ENCODE assay signal across 15 mouse cellular contexts in genomic region chr6:134090378-134090692, GRCm38 (mm10). TPM values are rescaled to one million over a fixed set of nuclear protein-coding genes. Genes with fewer than 3 reads are reported as not detected.
DNase-seq lines count a peak whose midpoint lies in the region; ATAC-seq and TF ChIP-seq lines count a peak whose summit lies in the region.
"Had no signal": no experiment of that assay in that cellular context is flagged by ENCODE, and none has a peak within 500 bp of the region (broad histone marks: within the 10 kb centered on the region; RNA-seq: fewer than 3 reads in every experiment).

No protein-coding gene starts in this region.

- no peaks in the 10 kb centered on the region for H3K9me3 ChIP-seq in kidney, postnatal 0 days (replicated peaks; ENCODE audit: low read length)
- no peaks in the 10 kb centered on the region for H3K9me3 ChIP-seq in kidney, embryonic 16.5 days (ENCODE audit: low read length)
- H3K9me3 ChIP-seq: embryonic facial prominence, embryonic 12.5 days; forebrain, embryonic 12.5 days; neural tube, embryonic 12.5 days had no signal

- no peak overlapping the region for H3K9ac ChIP-seq in heart, adult 2 months (ENCODE audit: low read depth, low read length)
- no peak overlapping the region for H3K9ac ChIP-seq in kidney, postnatal 0 days (ENCODE audit: low read depth, low read length)
- H3K9ac ChIP-seq in kidney, embryonic 16.5 days (replicated peaks; ENCODE audit: low read length): no peak overlapping the region
- H3K9ac ChIP-seq: embryonic facial prominence, embryonic 12.5 days; forebrain, embryonic 12.5 days; liver, embryonic 14.5 days; neural tube, embryonic 12.5 days had no signal

- no peak overlapping the region for H3K4me3 ChIP-seq in heart, adult 2 months
- no peak overlapping the region for H3K4me3 ChIP-seq in kidney, postnatal 0 days (replicated peaks; ENCODE audit: low read depth, low read length)
- no peak overlapping the region for H3K4me3 ChIP-seq in kidney, embryonic 16.5 days (ENCODE audit: low read length)
- no peak overlapping the region for H3K4me3 ChIP-seq in testis, adult 2 months (ENCODE audit: control insufficient read depth, low read depth, low read length)
- no peak overlapping the region for H3K4me3 ChIP-seq in myocyte
- H3K4me3 ChIP-seq: embryonic facial prominence, embryonic 12.5 days; forebrain, embryonic 12.5 days; neural tube, embryonic 12.5 days had no signal

- H3K27ac ChIP-seq in heart, adult 2 months: peak overlapping the region; percentile 43
- H3K27ac ChIP-seq in kidney, postnatal 0 days: no peak overlapping the region
- H3K27ac ChIP-seq in kidney, embryonic 16.5 days (ENCODE audit: low read length): no peak overlapping the region
- peak overlapping the region; percentile 61 for H3K27ac ChIP-seq in testis, adult 2 months (ENCODE audit: control insufficient read depth, insufficient read depth, low read depth, low read length)
- H3K27ac ChIP-seq: forebrain, embryonic 12.5 days; liver, embryonic 14.5 days; neural tube, embryonic 12.5 days had no signal

- H3K36me3 ChIP-seq in heart, adult 2 months (ENCODE audit: control insufficient read depth, insufficient read depth, low read length): peaks cover 14% of the 10 kb centered on the region
- no peaks in the 10 kb centered on the region for H3K36me3 ChIP-seq in kidney, postnatal 0 days (ENCODE audit: insufficient read depth, low read length)
- peaks cover 6% of the 10 kb centered on the region; the same call in 1 of the 2 replicates for H3K36me3 ChIP-seq in kidney, embryonic 16.5 days (ENCODE audit: insufficient read depth, low read length)
- H3K36me3 ChIP-seq in testis, adult 2 months (ENCODE audit: control insufficient read depth, insufficient read depth, low read length): no peaks in the 10 kb centered on the region
- no peaks in the 10 kb centered on the region for H3K36me3 ChIP-seq in myocyte (ENCODE audit: control insufficient read depth, insufficient read depth)
- H3K36me3 ChIP-seq: forebrain, embryonic 12.5 days; neural tube, embryonic 12.5 days had no signal

- peaks cover 22% of the 10 kb centered on the region for H3K4me1 ChIP-seq in heart, adult 2 months (ENCODE audit: control insufficient read depth, insufficient read depth, low read length)
- H3K4me1 ChIP-seq in kidney, postnatal 0 days (replicated peaks; ENCODE audit: insufficient read depth, low read length): peaks cover 10% of the 10 kb centered on the region; the same call in 1 of the 2 replicates
- peaks cover 17% of the 10 kb centered on the region for H3K4me1 ChIP-seq in kidney, embryonic 16.5 days (ENCODE audit: insufficient read depth, low read length)
- H3K4me1 ChIP-seq in testis, adult 2 months (ENCODE audit: control insufficient read depth, insufficient read depth, low read length): peaks cover 4% of the 10 kb centered on the region
- H3K4me1 ChIP-seq: forebrain, embryonic 12.5 days; neural tube, embryonic 12.5 days had no signal

- DNase-seq in heart, adult 2 months: no peak
- no peak for DNase-seq in heart, postnatal 36 days
- peak; percentile 50 for DNase-seq in kidney, postnatal 0 days (ENCODE audit: low spot score)
- no peak for DNase-seq in testis, postnatal 14 days (ENCODE audit: low spot score)
- DNase-seq in frontal cortex, postnatal 14 days (ENCODE audit: low spot score in 2 of 2): no peak
- DNase-seq: cerebellum, postnatal 25 days; right cerebral cortex, postnatal 25 days; thymus, adult 18-20 months had no signal

- peaks cover 5% of the 10 kb centered on the region for H3K79me2 ChIP-seq in heart, adult 2 months (replicated peaks; ENCODE audit: control insufficient read depth, insufficient read depth, low read length)
- peaks cover 18% of the 10 kb centered on the region for H3K79me2 ChIP-seq in myocyte (ENCODE audit: control insufficient read depth, insufficient read depth)

- intact Hi-C loops in heart, adult 2 months (cut with DNase I): no loop called here
- intact Hi-C loops in heart, postnatal 36 days (cut with DNase I): no loop called here

- 0 out of 2 replicates have a peak, but pooled peaks have one; percentile 22 for ATAC-seq in kidney, postnatal 0 days (replicated peaks; ENCODE audit: low FRiP score, low read depth)
- ATAC-seq in kidney, embryonic 16.5 days (ENCODE audit: low FRiP score, low TSS enrichment): no peak

- H3K4me2 ChIP-seq in kidney, postnatal 0 days (ENCODE audit: low read length): no peak overlapping the region
- no peak overlapping the region for H3K4me2 ChIP-seq in kidney, embryonic 16.5 days (replicated peaks; ENCODE audit: low read depth, low read length)
- peak overlapping the region; percentile 41 for H3K4me2 ChIP-seq in myocyte (ENCODE audit: low read depth)
- H3K4me2 ChIP-seq: embryonic facial prominence, embryonic 12.5 days; forebrain, embryonic 12.5 days; neural tube, embryonic 12.5 days had no signal

- TF ChIP-seq CTCF in heart, adult 2 months (IDR thresholded peaks at IDR 0.05): no peak
- TF ChIP-seq CTCF in kidney, postnatal 0 days (IDR thresholded peaks at IDR 0.05; ENCODE audit: low read depth): no peak
- TF ChIP-seq CTCF in testis, adult 2 months (IDR thresholded peaks at IDR 0.05; ENCODE audit: control insufficient read depth, insufficient read depth, insufficient replicate concordance, low read depth, low read length): no peak

- 59% methylated on average over 4 of the region's 4 CpGs for WGBS in heart, adult 2 months
- 36% methylated on average over 4 of the region's 4 CpGs for WGBS in kidney, postnatal 0 days
- 45% methylated on average over 4 of the region's 4 CpGs for WGBS in kidney, embryonic 16.5 days

- TF ChIP-seq EP300 in heart, adult 2 months (IDR thresholded peaks at IDR 0.05; ENCODE audit: insufficient read depth, low read depth, low read length): no peak

- TF ChIP-seq POLR2A in heart, adult 2 months (IDR thresholded peaks at IDR 0.05; ENCODE audit: insufficient read depth, low read depth, low read length): no peak
- no peak for TF ChIP-seq POLR2A in testis, adult 2 months (IDR thresholded peaks at IDR 0.05; ENCODE audit: control insufficient read depth, low read depth, low read length)
- no peak for TF ChIP-seq POLR2A in myocyte (IDR thresholded peaks at IDR 0.05; ENCODE audit: insufficient read length, low read depth)

- no peaks in the 10 kb centered on the region for H3K27me3 ChIP-seq in heart, adult 2 months (ENCODE audit: control insufficient read depth, insufficient read depth, low read length)
- H3K27me3 ChIP-seq in kidney, postnatal 0 days (ENCODE audit: insufficient read depth, low read length): no peaks in the 10 kb centered on the region
- no peaks in the 10 kb centered on the region for H3K27me3 ChIP-seq in kidney, embryonic 16.5 days (ENCODE audit: insufficient read depth, low read length)
- H3K27me3 ChIP-seq in testis, adult 2 months (ENCODE audit: control insufficient read depth, insufficient read depth, low read length): no peaks in the 10 kb centered on the region
- H3K27me3 ChIP-seq in myocyte (ENCODE audit: control insufficient read depth, insufficient read depth, insufficient read length): no peaks in the 10 kb centered on the region
- H3K27me3 ChIP-seq: embryonic facial prominence, embryonic 12.5 days; forebrain, embryonic 12.5 days; neural tube, embryonic 12.5 days had no signal

- H3ac ChIP-seq in myocyte (ENCODE audit: control insufficient read depth, insufficient read length): no peak overlapping the region

TF ChIP-seq in myocyte, 11 proteins besides CTCF, POLR2A, EP300 and RAD21:
- no peak for TF ChIP-seq E2F4 (IDR thresholded peaks at IDR 0.05; ENCODE audit: insufficient read depth)

RNA-seq across cellular contexts. Expression of gene Etv6, which starts 54.8 kb away (rescaled TPM):
- 10 to 100 TPM; 11.4 to 14.0 TPM for total RNA-seq in heart, adult 2 months (2021)
- 9.8 and 12.7 TPM in 2 replicates for polyA plus RNA-seq in heart, adult 2 months (2012; rRNA removed)
- total RNA-seq in heart, postnatal 36 days (2021): 10 to 100 TPM; 11.5 to 15.0 TPM
- 8.9 and 9.2 TPM in 2 replicates for polyA plus RNA-seq in kidney, postnatal 0 days (2015; fragmentation: Nextera tagmentation; extraction: Ambion mirVana)
- polyA plus RNA-seq in kidney, embryonic 16.5 days (2015; fragmentation: Nextera tagmentation; extraction: Ambion mirVana): 12.6 and 13.5 TPM in 2 replicates
- 4.4 and 5.4 TPM in 2 replicates for polyA plus RNA-seq in testis, adult 2 months (2012; rRNA removed)
- 6.8 TPM for polyA plus RNA-seq in myocyte (2012; fragmentation: generic; extraction: Trizol)

Comparison
In these comparisons a context has a peak if more than half of its experiments do, and no peak if none do; other contexts are left out.
1. H3K27ac ChIP-seq: peak in heart, adult 2 months (single experiment) and testis, adult 2 months (single experiment); none in kidney, postnatal 0 days (single experiment) and kidney, embryonic 16.5 days (single experiment).